Mouse (Mus musculus) ES-Bruce4 (cell line): ENCODE data around the gene Asl.

Source experiments
- CTCF ChIP-seq: IDR thresholded peaks from one replicate; pipeline ENCODE4 v1.8.1; 2011; ENCODE audit warnings: low read depth, low read length
- EP300 ChIP-seq: IDR thresholded peaks from 2 replicates; pipeline ENCODE4 v1.6.1; 2011; ENCODE audit warnings: low read depth, low read length; ENCODE audit not compliant: insufficient read depth
- POLR2A ChIP-seq: IDR thresholded peaks from one replicate; pipeline ENCODE4 v1.8.1; 2011; ENCODE audit warnings: low read length; ENCODE audit not compliant: insufficient read depth

DNA sequence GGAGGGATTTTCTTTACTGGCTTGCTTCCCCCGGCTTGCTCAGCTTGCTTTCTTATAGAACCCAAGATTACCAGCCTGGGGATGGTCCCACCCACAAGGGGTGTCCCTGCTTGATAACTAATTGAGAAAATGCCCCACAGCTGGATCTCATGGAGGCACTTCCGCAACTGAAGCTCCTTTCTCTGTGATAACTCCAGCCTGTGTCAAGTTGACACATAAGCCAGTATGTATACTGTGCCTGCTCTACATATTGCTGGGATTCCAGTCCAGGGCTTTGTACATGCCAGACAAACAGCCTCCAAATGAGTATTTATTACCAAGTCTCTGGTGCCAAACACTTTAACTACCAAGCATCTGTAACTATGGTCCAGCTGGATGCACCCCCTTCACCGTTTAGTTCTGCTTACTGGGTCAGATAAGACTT, 38.8 kb upstream of the Asl start:
- no peak for TF ChIP-seq CTCF
- no peak for TF ChIP-seq EP300
- TF ChIP-seq POLR2A: no peak
